20 mouse cellular contexts compared by ENCODE assay signal in genomic region chr8:29789207-29789606, GRCm38 (mm10).
DNase-seq lines count a peak whose midpoint lies in the region; ATAC-seq and TF ChIP-seq lines count a peak whose summit lies in the region.
"Had no signal": no experiment of that assay in that cellular context is flagged by ENCODE, and none has a peak within 500 bp of the region (broad histone marks: within the 10 kb centered on the region; RNA-seq: fewer than 3 reads in every experiment).

No protein-coding gene starts in this region.

- H3K36me3 ChIP-seq in midbrain, embryonic 14.5 days (ENCODE audit: control insufficient read depth, insufficient read depth, low read length): no peaks in the 10 kb centered on the region
- H3K36me3 ChIP-seq in midbrain, postnatal 0 days (ENCODE audit: insufficient read depth, low read length): no peaks in the 10 kb centered on the region
- H3K36me3 ChIP-seq: heart, embryonic 12.5 days; limb, embryonic 10.5 days; liver, embryonic 12.5 days; neural tube, embryonic 12.5 days; stomach, embryonic 15.5 days had no signal

- no peaks in the 10 kb centered on the region for H3K4me1 ChIP-seq in midbrain, embryonic 14.5 days (ENCODE audit: control insufficient read depth, insufficient read depth, low read length)
- no peaks in the 10 kb centered on the region for H3K4me1 ChIP-seq in midbrain, postnatal 0 days (ENCODE audit: insufficient read depth, low read length)
- no peaks in the 10 kb centered on the region for H3K4me1 ChIP-seq in lung, adult 2 months (ENCODE audit: control insufficient read depth, insufficient read depth, low read length)
- H3K4me1 ChIP-seq: forebrain, embryonic 13.5 days; heart, embryonic 12.5 days; limb, embryonic 10.5 days; liver, embryonic 12.5 days; neural tube, embryonic 12.5 days; stomach, embryonic 15.5 days had no signal

- H3K4me2 ChIP-seq in midbrain, embryonic 14.5 days (ENCODE audit: low read length): no peak overlapping the region
- no peak overlapping the region for H3K4me2 ChIP-seq in midbrain, postnatal 0 days (ENCODE audit: low read depth, low read length, poor library complexity, severe bottlenecking)
- H3K4me2 ChIP-seq: forebrain, embryonic 13.5 days; heart, embryonic 12.5 days; liver, embryonic 12.5 days; neural tube, embryonic 12.5 days; stomach, embryonic 15.5 days had no signal

- no peak for TF ChIP-seq CTCF in midbrain, postnatal 0 days (IDR thresholded peaks at IDR 0.05)
- no peak for TF ChIP-seq CTCF in lung, adult 2 months (IDR thresholded peaks at IDR 0.05; ENCODE audit: insufficient read depth, low read length)

- no peak overlapping the region for H3K9ac ChIP-seq in midbrain, embryonic 14.5 days (replicated peaks; ENCODE audit: low read length)
- no peak overlapping the region for H3K9ac ChIP-seq in midbrain, postnatal 0 days (replicated peaks; ENCODE audit: low read length, poor library complexity, severe bottlenecking)
- H3K9ac ChIP-seq: forebrain, embryonic 13.5 days; heart, embryonic 12.5 days; liver, embryonic 12.5 days; neural tube, embryonic 12.5 days; stomach, embryonic 15.5 days had no signal

- TF ChIP-seq POLR2A in lung, adult 2 months (IDR thresholded peaks at IDR 0.05; ENCODE audit: borderline replicate concordance, extremely low read depth, low read depth, low read length): no peak

- H3K27ac ChIP-seq in midbrain, embryonic 14.5 days (replicated peaks; ENCODE audit: low read depth, low read length): no peak overlapping the region
- no peak overlapping the region for H3K27ac ChIP-seq in midbrain, postnatal 0 days (ENCODE audit: low read depth, low read length)
- H3K27ac ChIP-seq: forebrain, embryonic 13.5 days; hindbrain, postnatal 0 days; limb, embryonic 10.5 days; liver, embryonic 12.5 days; neural tube, embryonic 12.5 days; stomach, embryonic 15.5 days had no signal

- DNase-seq in embryo, embryonic 10.5 days (ENCODE audit: low spot score): peak; percentile 6
- no peak for DNase-seq in embryo, embryonic 10 days (ENCODE audit: low spot score)
- peak; percentile 17 for DNase-seq in kidney, postnatal 10 days
- DNase-seq in kidney, postnatal 36 days: no peak
- DNase-seq in midbrain, embryonic 14.5 days: peak; percentile 39
- no peak for DNase-seq in midbrain, postnatal 0 days (ENCODE audit: low spot score)
- DNase-seq in lung, adult 2 months: no peak
- DNase-seq: cerebellum, adult 2 months; cerebellum, postnatal 36 days; thymus, adult 18-20 months; thymus, postnatal 4 days had no signal

- no peak overlapping the region for H3K4me3 ChIP-seq in midbrain, embryonic 14.5 days (replicated peaks; ENCODE audit: low read depth, low read length)
- H3K4me3 ChIP-seq in midbrain, postnatal 0 days (ENCODE audit: low read depth, low read length): no peak overlapping the region
- H3K4me3 ChIP-seq in lung, adult 2 months (replicated peaks; ENCODE audit: extremely low read depth, low read depth, low read length): no peak overlapping the region
- H3K4me3 ChIP-seq: erythroblast, embryonic 14.5 days; forebrain, embryonic 13.5 days; heart, embryonic 12.5 days; limb, embryonic 10.5 days; liver, embryonic 12.5 days; neural tube, embryonic 12.5 days; stomach, embryonic 15.5 days had no signal

- ATAC-seq in midbrain, embryonic 14.5 days (ENCODE audit: low FRiP score, low TSS enrichment): peak; percentile 43; the same call in 1 of the 2 replicates
- no peak for ATAC-seq in midbrain, postnatal 0 days (ENCODE audit: low FRiP score)
- ATAC-seq: hindbrain, postnatal 0 days; intestine, postnatal 0 days; liver, embryonic 12.5 days had no signal

- no peaks in the 10 kb centered on the region for H3K9me3 ChIP-seq in midbrain, embryonic 14.5 days (ENCODE audit: control insufficient read depth, low read length)
- H3K9me3 ChIP-seq in midbrain, postnatal 0 days (ENCODE audit: low read length): no peaks in the 10 kb centered on the region
- H3K9me3 ChIP-seq: forebrain, embryonic 13.5 days; heart, embryonic 12.5 days; limb, embryonic 10.5 days; liver, embryonic 12.5 days; neural tube, embryonic 12.5 days; stomach, embryonic 15.5 days had no signal

- no peaks in the 10 kb centered on the region for H3K27me3 ChIP-seq in midbrain, embryonic 14.5 days (ENCODE audit: control insufficient read depth, insufficient read depth, low read length)
- H3K27me3 ChIP-seq in midbrain, postnatal 0 days (ENCODE audit: insufficient read depth, low read length): no peaks in the 10 kb centered on the region
- H3K27me3 ChIP-seq: forebrain, embryonic 13.5 days; heart, embryonic 12.5 days; liver, embryonic 12.5 days; neural tube, embryonic 12.5 days; stomach, embryonic 15.5 days had no signal

Comparison
In these comparisons a context has a peak if more than half of its experiments do, and no peak if none do; other contexts are left out.
1. DNase-seq: peak in embryo, embryonic 10.5 days (single experiment), kidney, postnatal 10 days (single experiment) and midbrain, embryonic 14.5 days (single experiment); none in embryo, embryonic 10 days (single experiment), kidney, postnatal 36 days (0 of 2), midbrain, postnatal 0 days (single experiment) and lung, adult 2 months (single experiment).